Mouse (Mus musculus) hindbrain, embryonic 14.5 days (tissue): ENCODE measurements around the gene Rims4. TPM values are rescaled to one million over a fixed set of nuclear protein-coding genes. Genes with fewer than 3 reads are reported as not detected.

Source experiments
- ATAC-seq: fragments of 200-750 bp; cut with Nextera tagmentation; 2 replicates; pipeline ENCODE4 v1.8.0; 2017; ENCODE audit warnings: moderate number of reproducible peaks, mild to moderate bottlenecking, moderate TSS enrichment, moderate library complexity; ENCODE audit not compliant: low FRiP score
- DNase-seq: peaks from one replicate; pipeline ENCODE4 v3.0.0-alpha.2; 2015; ENCODE audit warnings: low spot score
- H3K27ac ChIP-seq: fragments of 300-500 bp; sonication (generic); 2 replicates; pipeline ENCODE4 v1.5.1; 2014; ENCODE audit warnings: mild to moderate bottlenecking, moderate library complexity
- H3K27me3 ChIP-seq: fragments of 300-500 bp; sonication (generic); 2 replicates; pipeline ENCODE4 v1.6.1; 2014; ENCODE audit warnings: mild to moderate bottlenecking, low read length, mixed read lengths; ENCODE audit not compliant: control insufficient read depth, insufficient read depth
- H3K36me3 ChIP-seq: fragments of 300-500 bp; sonication (generic); replicated peaks from 2 replicates; pipeline ENCODE4 v1.6.1; 2014; ENCODE audit not compliant: control insufficient read depth, insufficient read depth
- H3K4me1 ChIP-seq: fragments of 300-500 bp; sonication (generic); replicated peaks from 2 replicates; pipeline ENCODE4 v1.6.1; 2014; ENCODE audit warnings: antibody characterized with exemption, low read length, mixed read lengths; ENCODE audit not compliant: control insufficient read depth, insufficient read depth
- H3K4me2 ChIP-seq: fragments of 300-500 bp; sonication (generic); replicated peaks from 2 replicates; pipeline ENCODE4 v1.6.1; 2014; ENCODE audit warnings: mild to moderate bottlenecking, moderate library complexity
- H3K4me3 ChIP-seq: fragments of 300-500 bp; sonication (generic); replicated peaks from 2 replicates; pipeline ENCODE4 v1.5.1; 2014; ENCODE audit warnings: mild to moderate bottlenecking, low read length
- H3K9ac ChIP-seq: fragments of 300-500 bp; sonication (generic); 2 replicates; pipeline ENCODE4 v1.6.1; 2014
- H3K9me3 ChIP-seq: fragments of 300-500 bp; sonication (generic); 2 replicates; pipeline ENCODE4 v1.6.1; 2016; ENCODE audit warnings: low read length; ENCODE audit not compliant: control insufficient read depth
- WGBS: fragments of 180-500 bp; shearing (Covaris S2); extraction: QIAGEN DNeasy Blood & Tissue Kit; methylation state at CpG from one replicate; pipeline ENCODE4 v1.1.7; 2014; 5-methylcytosine and 5-hydroxymethylcytosine counted together
- polyA plus RNA-seq: library from polyadenylated mRNA; unstranded; fragments of >200 nt; fragmentation: Nextera tagmentation; extraction: Ambion mirVana; gene quantifications from 2 replicates; pipeline ENCODE4 v1.2.1, GENCODE M21; 2014

Gene Rims4
- polyA plus RNA-seq, 1 experiment from 2014 or later: 7.1 TPM

DNA sequence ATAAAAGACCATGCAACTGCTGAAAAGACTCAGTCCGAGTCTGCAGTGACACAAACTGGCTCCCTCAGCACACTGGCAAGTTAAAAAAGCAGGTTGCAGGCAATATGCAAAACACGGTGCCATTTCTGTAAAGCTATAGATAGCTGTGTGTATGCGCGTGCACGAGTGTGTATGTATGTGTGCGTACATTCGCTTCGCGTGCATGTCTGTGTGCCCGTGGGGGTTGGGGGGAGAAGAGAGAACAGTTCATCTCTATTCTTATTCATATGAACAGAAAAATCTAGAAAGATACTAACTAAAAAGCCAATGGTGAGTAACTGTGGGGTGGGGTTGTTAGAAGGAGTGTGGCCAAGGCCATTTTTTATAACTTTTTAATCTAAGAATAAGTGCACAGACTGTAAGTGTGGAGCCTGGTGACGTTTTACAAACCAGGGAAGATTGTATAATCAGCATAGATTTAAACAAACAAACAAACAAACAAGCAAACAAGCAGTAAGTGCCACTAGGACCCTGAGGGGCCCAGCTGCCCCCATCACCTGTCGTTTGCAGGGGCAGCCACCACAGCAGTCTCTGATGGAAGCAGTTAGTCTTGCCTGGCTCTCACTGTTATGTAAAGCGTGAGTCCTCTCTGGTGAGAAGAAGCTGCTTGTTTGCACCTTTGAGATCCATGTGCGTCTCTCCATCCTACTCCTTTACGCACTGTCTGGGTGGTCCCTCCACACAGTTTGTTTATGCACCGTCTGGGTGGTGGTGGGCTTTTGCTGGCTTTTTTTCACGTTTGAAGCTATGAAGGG lies 35.4 kb downstream of the Rims4 start:
- no peak for ATAC-seq

DNA sequence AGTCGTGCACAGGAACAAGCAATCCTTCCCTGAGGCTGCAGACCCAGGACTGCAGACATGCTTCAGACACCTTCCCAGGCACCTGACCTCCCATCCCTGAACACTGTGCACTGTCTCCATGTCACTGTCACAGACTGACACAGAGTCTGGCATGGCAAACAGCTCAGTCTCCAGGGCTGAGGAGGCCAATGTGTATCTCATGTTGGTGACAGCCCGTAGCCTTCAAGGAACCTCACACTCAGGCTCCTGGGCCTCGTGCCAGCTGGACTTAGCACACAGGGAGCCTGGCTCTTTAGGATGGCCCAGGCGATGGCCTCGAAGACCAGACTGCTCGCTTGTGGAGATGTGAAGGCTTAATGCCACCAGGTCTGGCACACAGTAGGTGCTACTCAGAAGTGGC lies 37.6 kb downstream of the Rims4 start:
- DNase-seq (no peak), ATAC-seq (no peak)
- Histone ChIP-seq H3K4me2 (no peak overlapping the region), H3K27me3 (no peaks in the 10 kb centered on the region), H3K36me3 (no peaks in the 10 kb centered on the region), H3K4me1 (peaks cover 8% of the 10 kb centered on the region), H3K4me3 (no peak overlapping the region), H3K9me3 (no peaks in the 10 kb centered on the region), H3K27ac (no peak overlapping the region), H3K9ac (no peak overlapping the region)
- 81% methylated on average over 6 of the region's 6 CpGs for WGBS

More for the DNA sequence above, 35.4 kb downstream of the Rims4 start:
- DNase-seq: no peak
- Histone ChIP-seq H3K4me1 (no peaks in the 10 kb centered on the region), H3K9me3 (no peaks in the 10 kb centered on the region), H3K27me3 (no peaks in the 10 kb centered on the region), H3K27ac (no peak overlapping the region), H3K4me2 (no peak overlapping the region), H3K36me3 (no peaks in the 10 kb centered on the region), H3K9ac (no peak overlapping the region), H3K4me3 (no peak overlapping the region)
- 71% methylated on average over 17 of the region's 17 CpGs for WGBS

DNA sequence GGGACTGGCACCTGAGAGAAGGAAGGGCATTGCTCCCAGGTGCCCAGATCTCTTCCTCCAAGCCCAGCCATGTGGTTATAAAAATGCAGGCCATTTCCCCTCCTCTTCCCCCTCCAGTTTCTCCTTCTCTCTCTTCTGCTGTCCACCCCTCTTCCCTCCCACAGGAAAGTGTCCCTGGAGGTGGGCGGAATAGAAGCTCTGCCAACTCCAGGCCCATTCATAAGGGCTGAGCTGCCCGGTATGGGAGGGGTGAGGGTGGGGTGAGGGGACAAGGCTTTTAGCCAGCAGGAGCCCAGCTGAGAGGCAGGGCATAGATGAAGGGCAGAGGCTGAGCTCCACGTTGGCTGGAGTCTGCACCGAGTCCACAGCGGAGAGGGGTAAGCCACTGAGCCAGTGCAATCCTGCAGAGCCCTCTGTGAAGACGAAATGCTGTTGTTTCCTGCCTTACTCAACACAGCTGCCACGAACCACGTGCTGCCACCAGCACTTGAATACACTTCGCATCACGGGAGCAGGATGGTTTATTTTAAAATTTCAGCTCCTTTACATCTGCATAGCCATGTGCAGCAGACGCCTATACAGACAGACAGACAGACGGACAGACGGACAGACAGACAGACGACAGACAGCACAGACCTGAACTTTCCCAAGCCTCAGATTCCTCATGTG lies 41.5 kb downstream of the Rims4 start:
- no peaks in the 10 kb centered on the region for H3K27me3 ChIP-seq
- no peak overlapping the region for H3K4me3 ChIP-seq
- DNase-seq (peak; percentile 26), ATAC-seq (no peak)
- no peak overlapping the region for H3K9ac ChIP-seq
- 67% methylated on average over 14 of the region's 14 CpGs for WGBS
- H3K4me2 ChIP-seq: no peak overlapping the region
- no peak overlapping the region for H3K27ac ChIP-seq
- H3K4me1 ChIP-seq: peaks cover 25% of the 10 kb centered on the region
- H3K9me3 ChIP-seq: no peaks in the 10 kb centered on the region
- no peaks in the 10 kb centered on the region for H3K36me3 ChIP-seq

DNA sequence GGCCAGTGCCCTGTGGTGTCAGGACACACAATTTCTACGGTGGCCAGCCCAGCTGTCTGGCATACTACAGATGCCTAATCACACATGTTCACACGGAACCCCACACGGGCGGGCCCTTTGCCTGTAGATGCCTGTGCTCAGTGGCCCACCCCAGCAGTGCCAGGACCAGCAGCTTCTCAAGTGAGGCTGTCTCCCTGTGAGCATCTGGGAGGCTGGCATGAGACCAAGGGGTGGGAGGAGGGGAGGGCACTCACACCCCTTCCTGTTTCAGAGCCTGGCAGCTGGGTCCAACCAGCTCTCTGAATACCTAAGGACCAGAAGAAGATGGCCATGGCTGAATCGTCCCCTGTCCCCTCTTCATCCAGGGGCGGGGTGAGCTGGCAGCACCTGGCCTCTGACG lies 43.0 kb downstream of the Rims4 start:
- peak overlapping the region; percentile 63 for H3K27ac ChIP-seq

DNA sequence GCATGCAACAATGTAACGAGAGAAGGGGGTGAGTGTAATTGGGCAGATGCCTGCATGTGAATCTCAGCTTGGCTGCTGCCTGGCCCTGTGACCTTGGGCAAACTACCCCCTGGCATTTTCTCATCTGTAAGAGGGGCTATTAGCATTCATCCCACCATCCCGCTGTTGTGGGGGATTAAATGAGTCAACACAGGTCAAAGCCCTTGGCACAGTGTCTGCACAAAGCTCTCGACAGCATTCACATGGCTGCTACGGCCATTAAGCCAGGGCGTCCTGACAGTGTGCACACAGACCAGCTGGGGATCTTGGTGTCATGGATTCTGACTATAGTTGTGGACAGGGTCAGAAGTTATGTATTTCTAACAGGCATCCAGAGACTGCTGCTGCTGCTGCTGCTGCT lies 43.6 kb downstream of the Rims4 start:
- Histone ChIP-seq H3K27me3 (no peaks in the 10 kb centered on the region), H3K36me3 (no peaks in the 10 kb centered on the region), H3K4me3 (no peak overlapping the region), H3K4me2 (no peak overlapping the region), H3K4me1 (peaks cover 30% of the 10 kb centered on the region), H3K9me3 (no peaks in the 10 kb centered on the region), H3K27ac (peak overlapping the region; percentile 63; the same call in 1 of the 2 replicates), H3K9ac (no peak overlapping the region)
- DNase-seq (peak; percentile 55), ATAC-seq (peak; percentile 63; the same call in 1 of the 2 replicates)
- 10% methylated on average over 5 of the region's 5 CpGs for WGBS

More for the DNA sequence above, 43.0 kb downstream of the Rims4 start:
- Histone ChIP-seq H3K27me3 (no peaks in the 10 kb centered on the region), H3K9me3 (no peaks in the 10 kb centered on the region), H3K36me3 (no peaks in the 10 kb centered on the region), H3K4me2 (no peak overlapping the region), H3K9ac (no peak overlapping the region), H3K4me1 (peaks cover 25% of the 10 kb centered on the region), H3K4me3 (no peak overlapping the region)
- DNase-seq (peak; percentile 56), ATAC-seq (peak; percentile 67)
- WGBS: 53% methylated on average over 7 of the region's 7 CpGs

DNA sequence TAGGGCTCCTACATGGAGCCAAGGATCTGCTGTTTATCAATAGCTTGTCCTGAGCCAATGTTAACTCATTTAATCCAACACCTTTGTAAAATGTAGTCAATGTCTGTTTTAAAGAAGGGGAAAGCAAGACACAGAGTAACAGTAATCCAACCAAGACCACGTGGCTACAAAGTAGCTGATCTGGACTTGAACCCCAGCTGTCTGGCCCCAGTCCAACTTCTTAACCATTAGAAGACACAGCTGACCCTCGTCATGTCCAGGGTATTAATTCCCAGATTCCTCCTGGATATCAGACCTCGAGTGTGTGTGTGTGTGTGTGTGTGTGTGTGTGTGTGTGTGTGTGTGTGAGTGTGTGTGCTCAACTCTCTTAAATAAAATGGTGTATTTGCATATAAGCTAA lies 46.6 kb downstream of the Rims4 start:
- Histone ChIP-seq H3K9ac (no peak overlapping the region), H3K9me3 (no peaks in the 10 kb centered on the region), H3K36me3 (no peaks in the 10 kb centered on the region), H3K4me1 (peaks cover 37% of the 10 kb centered on the region), H3K4me3 (no peak overlapping the region), H3K4me2 (no peak overlapping the region), H3K27ac (no peak overlapping the region), H3K27me3 (no peaks in the 10 kb centered on the region)
- DNase-seq (no peak), ATAC-seq (no peak)
- 55% methylated on average over 3 of the region's 3 CpGs for WGBS

DNA sequence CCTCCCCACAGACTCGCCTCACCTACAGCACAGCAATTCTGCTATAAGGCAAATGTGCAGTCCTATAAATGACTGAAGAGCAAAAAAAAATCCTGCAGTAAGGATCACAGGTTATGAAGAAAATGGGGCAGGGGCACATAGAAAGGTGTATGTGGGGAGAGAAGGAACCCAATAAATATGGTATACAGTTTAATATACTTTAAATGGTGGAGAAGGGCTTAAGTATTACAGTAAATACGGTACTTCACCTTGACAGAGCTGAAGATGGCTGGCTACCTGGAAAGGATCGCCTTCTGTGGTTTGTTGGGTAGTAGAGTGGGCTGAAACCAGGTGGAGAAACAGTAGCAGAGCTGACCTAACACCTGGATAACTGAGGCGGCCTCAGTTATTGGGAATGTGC lies 47.2 kb downstream of the Rims4 start:
- no peak overlapping the region for H3K27ac ChIP-seq
- no peaks in the 10 kb centered on the region for H3K27me3 ChIP-seq
- H3K9ac ChIP-seq: no peak overlapping the region
- ATAC-seq: no peak
- no peak overlapping the region for H3K4me3 ChIP-seq
- no peak for DNase-seq
- H3K9me3 ChIP-seq: no peaks in the 10 kb centered on the region
- H3K36me3 ChIP-seq: no peaks in the 10 kb centered on the region
- WGBS: 86% methylated on average over 4 of the region's 4 CpGs
- H3K4me1 ChIP-seq: peaks cover 32% of the 10 kb centered on the region
- no peak overlapping the region for H3K4me2 ChIP-seq

DNA sequence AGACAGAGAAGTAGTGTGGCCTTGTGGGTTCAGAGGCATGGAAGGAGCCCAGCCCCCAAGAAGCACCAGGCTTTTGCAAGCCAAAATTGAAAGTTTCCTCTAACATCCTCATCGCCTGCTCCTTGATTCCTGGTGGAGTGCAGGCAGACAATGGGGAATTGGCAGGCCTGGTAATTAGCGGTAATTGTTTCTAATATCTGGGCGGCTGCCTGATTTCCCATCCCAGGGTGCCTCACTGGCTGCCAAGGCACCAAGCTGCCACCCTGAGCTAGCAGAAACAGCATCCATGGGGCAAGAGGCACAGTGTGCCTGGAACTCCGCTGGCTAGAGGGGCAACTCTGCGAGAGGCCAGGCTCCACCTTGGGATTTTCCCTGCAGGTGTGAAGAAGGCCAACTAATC lies 48.7 kb downstream of the Rims4 start:
- no peak for DNase-seq
- Histone ChIP-seq H3K4me1 (peaks cover 17% of the 10 kb centered on the region; the same call in 1 of the 2 replicates), H3K4me2 (no peak overlapping the region), H3K27me3 (no peaks in the 10 kb centered on the region), H3K36me3 (no peaks in the 10 kb centered on the region), H3K27ac (0 out of 2 replicates have a peak overlapping the region, but pooled peaks have one; percentile 9), H3K9ac (0 out of 2 replicates have a peak overlapping the region, but pooled peaks have one; percentile 5), H3K9me3 (no peaks in the 10 kb centered on the region), H3K4me3 (no peak overlapping the region)
- no peak for ATAC-seq
- WGBS: 41% methylated on average over 5 of the region's 5 CpGs

DNA sequence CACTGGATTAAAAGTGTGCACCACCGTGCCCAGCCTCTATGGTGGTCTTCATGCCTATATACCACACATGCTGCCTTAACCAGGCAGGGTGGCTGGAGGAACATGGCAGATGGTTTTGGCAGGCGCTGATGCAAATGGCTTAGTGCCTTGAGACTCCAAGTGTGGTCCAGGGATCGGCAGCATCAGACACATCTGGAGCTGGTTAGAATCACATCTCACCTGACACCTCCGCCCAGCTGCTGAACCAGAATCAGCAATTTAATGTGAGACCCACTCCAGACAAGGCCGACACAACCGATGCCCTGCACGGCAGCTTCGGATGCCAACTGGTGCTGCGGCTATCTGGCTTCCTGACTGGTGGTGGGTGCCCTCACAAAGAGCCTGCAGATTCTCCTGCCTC lies 52.4 kb downstream of the Rims4 start:
- ATAC-seq: no peak
- Histone ChIP-seq H3K4me3 (no peak overlapping the region), H3K4me2 (no peak overlapping the region), H3K27me3 (no peaks in the 10 kb centered on the region), H3K27ac (no peak overlapping the region), H3K9me3 (no peaks in the 10 kb centered on the region), H3K9ac (no peak overlapping the region), H3K36me3 (no peaks in the 10 kb centered on the region), H3K4me1 (peaks cover 12% of the 10 kb centered on the region; the same call in 1 of the 2 replicates)
- DNase-seq: no peak
- WGBS: 89% methylated on average over 9 of the region's 9 CpGs
